Mouse (Mus musculus): ENCODE results near the gene Ankfy1.

Gene Ankfy1

DNA sequence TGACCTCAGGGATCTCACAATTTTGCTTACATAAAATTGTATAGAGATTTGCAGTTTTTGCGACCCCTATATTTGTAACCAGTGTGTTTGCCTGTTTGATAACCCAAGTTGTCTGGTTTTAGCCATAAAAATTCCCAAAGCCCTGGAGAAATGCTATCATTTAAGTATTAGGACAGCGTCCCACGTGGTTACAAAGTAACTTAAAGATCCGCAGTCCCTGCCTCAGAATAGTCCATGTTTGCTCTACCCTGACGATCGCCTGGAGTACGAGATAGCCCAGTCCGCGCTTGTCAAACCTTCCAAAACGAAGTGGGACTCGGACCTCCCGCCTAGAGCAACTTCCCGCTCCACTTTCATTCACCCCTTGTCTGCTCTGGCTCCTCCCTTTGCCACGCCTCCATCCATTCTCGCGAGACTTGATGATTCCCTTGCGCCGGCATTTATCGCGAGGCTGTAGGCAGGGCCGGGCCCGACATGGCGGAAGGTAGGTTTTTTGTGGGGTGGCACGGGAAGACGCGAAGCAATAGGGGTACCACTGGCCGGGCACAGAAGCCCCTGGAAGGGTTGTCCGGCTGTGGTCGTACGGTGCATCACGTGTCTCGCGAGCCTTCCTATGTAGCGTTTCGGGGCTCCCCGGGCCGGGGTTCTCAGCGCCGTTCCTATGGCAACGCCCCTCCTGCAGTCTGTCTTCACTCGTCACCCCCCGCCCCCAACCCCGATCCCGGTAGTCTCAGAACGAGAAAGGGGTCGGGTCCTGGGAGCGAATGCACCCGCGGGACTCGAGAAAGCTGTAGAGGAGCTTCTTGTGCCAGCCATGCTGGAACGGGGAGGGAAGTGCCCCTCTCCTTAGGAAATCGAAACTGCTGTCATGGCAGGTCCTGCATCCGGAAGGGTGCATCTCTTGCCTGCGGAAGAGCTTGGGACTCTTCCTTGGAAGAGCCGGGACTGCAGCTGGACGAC lies at the start of gene Ankfy1:
Gene Ankfy1, plus strand, starts transcription at position 456 of the 960 bp plus-strand sequence.
- peak; percentile 98 for DNase-seq (ENCODE audit: low read depth, low spot score)
- Histone ChIP-seq H3K36me3 (ENCODE audit: control insufficient read depth, insufficient read depth, low read length, poor library complexity, severe bottlenecking) (0 out of 2 replicates have a peak, but pooled peaks cover 1% of the 10 kb centered on the region), H3K27me3 (ENCODE audit: control insufficient read depth, insufficient read depth, low read length, poor library complexity, severe bottlenecking) (no peaks in the 10 kb centered on the region)

DNA sequence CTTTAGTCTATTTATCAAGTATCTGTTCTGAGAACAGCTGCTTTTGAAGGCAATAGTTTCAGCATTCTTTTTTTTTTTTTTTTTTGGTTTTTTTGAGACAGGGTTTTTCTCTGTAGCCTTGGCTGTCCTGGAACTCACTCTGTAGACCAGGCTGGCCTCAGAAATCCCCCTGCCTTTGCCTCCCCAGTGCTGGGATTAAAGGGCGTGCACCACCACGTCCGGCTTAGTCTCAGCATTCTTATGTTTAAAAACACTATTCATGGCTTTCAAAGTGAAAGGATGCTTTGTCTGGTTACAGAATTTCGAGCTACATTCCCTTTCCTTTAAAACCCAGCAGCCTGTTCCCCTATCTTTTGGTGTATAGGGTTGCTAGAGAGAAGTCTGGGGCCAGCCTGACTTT lies 47.1 kb upstream of the Ankfy1 start:
- no peak for DNase-seq (ENCODE audit: low read depth, low spot score)
- H3K27me3 ChIP-seq (ENCODE audit: control insufficient read depth, insufficient read depth, low read length, poor library complexity, severe bottlenecking) = no peaks in the 10 kb centered on the region
- no peaks in the 10 kb centered on the region for H3K36me3 ChIP-seq (ENCODE audit: control insufficient read depth, insufficient read depth, low read length, poor library complexity, severe bottlenecking)

DNA sequence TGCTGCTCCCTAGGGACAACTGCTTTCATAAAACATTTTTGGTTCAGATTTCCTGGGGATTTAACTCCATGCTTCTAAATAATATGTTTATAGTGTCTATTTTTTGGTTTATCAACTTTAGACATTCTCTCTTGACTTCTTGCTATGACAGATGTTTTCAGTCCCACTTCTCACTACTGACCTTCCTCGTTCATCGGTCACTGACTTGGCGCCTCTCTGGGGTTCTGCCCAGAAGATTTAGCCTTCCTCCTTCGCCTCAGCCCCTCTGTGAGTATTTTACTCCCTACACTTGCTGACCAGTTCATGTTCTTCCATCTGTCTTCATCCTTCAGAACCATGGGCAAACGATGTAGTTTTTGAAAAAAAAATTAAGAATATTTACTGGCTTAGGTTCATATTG lies 44.4 kb upstream of the Ankfy1 start:
- no peaks in the 10 kb centered on the region for H3K27me3 ChIP-seq (ENCODE audit: control insufficient read depth, insufficient read depth, low read length, poor library complexity, severe bottlenecking)
- no peak for DNase-seq (ENCODE audit: low read depth, low spot score)
- H3K36me3 ChIP-seq (ENCODE audit: control insufficient read depth, insufficient read depth, low read length, poor library complexity, severe bottlenecking) = no peaks in the 10 kb centered on the region

DNA sequence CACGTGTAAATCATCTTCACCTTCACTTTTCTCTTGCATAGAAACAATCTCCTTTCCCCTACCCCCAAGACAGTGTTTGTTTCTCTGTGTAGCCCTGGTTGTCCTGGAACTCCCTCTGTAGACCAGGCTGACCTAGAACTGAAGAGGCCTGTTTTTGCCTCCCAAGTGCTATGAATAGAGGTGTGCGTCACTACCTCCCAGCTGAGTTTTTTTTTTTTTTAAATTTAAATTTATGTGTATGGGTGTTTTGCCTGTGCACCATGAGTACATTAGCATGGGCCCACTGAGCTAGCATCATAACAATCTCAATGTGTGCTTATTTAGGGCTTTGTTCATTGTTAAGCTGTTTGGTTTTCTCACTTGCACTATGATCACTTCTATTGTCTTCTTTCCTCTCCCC lies 39.5 kb upstream of the Ankfy1 start:
- Histone ChIP-seq H3K36me3 (ENCODE audit: control insufficient read depth, insufficient read depth, low read length, poor library complexity, severe bottlenecking) (no peaks in the 10 kb centered on the region), H3K27me3 (ENCODE audit: control insufficient read depth, insufficient read depth, low read length, poor library complexity, severe bottlenecking) (no peaks in the 10 kb centered on the region)
- DNase-seq (ENCODE audit: low read depth, low spot score) = no peak

DNA sequence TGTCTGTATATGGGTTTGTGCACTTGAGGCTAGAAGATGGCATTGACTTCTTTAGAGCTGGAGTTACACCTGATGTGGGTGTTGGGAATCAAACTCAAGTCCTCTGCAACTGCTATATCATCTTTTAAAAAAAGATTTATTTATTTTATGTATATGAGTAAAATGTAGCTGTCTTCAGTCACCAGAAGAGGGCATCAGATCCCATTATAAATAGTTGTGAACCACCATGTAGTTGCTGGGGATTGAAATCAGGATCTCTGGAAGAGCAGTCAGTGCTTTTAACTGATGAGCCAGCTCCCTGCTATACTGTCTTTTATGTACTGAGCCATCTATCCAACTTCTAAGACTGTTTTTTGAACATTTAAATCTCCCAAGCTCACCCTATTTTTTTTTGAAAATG lies 29.9 kb upstream of the Ankfy1 start:
- peak; percentile 54 for DNase-seq (ENCODE audit: low read depth, low spot score)
- no peaks in the 10 kb centered on the region for H3K36me3 ChIP-seq (ENCODE audit: control insufficient read depth, insufficient read depth, low read length, poor library complexity, severe bottlenecking)
- H3K27me3 ChIP-seq (ENCODE audit: control insufficient read depth, insufficient read depth, low read length, poor library complexity, severe bottlenecking) = no peaks in the 10 kb centered on the region

DNA sequence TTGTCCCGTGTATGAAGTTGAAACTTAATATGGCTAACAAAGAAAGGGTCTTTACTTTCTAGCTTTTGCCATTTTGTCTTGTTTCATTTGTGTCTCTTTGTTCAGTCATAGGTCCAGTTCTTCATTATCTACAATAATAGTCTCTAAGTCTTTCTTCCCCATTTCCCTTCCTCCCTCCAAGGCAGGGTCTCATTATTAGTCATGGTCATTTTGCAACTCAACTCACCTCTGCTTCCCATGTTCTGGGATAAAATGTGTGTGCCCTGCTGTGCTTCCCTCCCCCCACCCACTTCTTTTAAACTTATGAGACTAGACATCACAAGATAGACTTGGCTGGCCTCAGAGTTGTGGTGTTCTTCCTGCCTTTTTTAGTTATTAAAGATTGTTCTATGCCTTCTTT lies 29.4 kb upstream of the Ankfy1 start:
- peak; percentile 8 for DNase-seq (ENCODE audit: low read depth, low spot score)
- Histone ChIP-seq H3K27me3 (ENCODE audit: control insufficient read depth, insufficient read depth, low read length, poor library complexity, severe bottlenecking) (no peaks in the 10 kb centered on the region), H3K36me3 (ENCODE audit: control insufficient read depth, insufficient read depth, low read length, poor library complexity, severe bottlenecking) (no peaks in the 10 kb centered on the region)

DNA sequence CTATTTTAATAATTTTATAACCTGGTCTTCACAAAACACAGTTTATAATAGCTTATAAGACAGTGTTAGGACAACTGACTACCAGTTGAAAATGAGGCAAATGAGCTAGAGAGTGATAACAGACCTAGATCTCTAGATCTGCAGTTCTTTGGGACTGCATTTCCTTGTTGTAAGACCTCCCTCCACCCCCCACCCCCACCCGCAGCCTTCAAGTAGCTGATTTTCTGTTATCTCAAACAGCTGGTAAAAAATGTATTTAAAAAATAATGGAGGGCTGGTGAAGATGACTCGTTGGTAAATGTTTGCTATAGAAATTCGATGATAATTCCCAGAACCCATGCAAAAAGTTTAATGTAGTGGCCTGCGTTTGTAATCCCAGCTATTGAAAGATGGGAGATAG lies 25.2 kb upstream of the Ankfy1 start:
- Histone ChIP-seq H3K36me3 (ENCODE audit: control insufficient read depth, insufficient read depth, low read length, poor library complexity, severe bottlenecking) (no peaks in the 10 kb centered on the region; the same call in 1 of the 2 replicates), H3K27me3 (ENCODE audit: control insufficient read depth, insufficient read depth, low read length, poor library complexity, severe bottlenecking) (no peaks in the 10 kb centered on the region)
- no peak for DNase-seq (ENCODE audit: low read depth, low spot score)

DNA sequence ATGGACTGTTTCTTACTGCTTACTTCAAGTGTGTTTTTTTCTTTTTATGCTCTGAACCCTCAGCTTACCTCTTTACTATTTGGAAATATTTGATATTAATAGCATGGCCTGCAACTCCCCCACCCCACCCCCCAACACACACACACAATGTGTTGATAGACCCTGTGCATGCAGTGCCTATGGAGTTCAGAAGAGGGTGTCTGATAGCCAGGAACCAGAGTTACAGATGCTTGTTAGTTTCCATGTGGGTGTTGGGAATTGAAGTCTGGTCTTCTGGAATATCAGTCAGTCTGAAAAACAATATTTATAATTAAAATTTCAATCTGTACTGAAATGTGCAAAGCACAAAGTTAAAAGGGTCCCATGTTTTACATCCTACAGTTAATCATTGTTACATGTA lies 19.2 kb upstream of the Ankfy1 start:
- H3K27me3 ChIP-seq (ENCODE audit: control insufficient read depth, insufficient read depth, low read length, poor library complexity, severe bottlenecking) = no peaks in the 10 kb centered on the region

DNA sequence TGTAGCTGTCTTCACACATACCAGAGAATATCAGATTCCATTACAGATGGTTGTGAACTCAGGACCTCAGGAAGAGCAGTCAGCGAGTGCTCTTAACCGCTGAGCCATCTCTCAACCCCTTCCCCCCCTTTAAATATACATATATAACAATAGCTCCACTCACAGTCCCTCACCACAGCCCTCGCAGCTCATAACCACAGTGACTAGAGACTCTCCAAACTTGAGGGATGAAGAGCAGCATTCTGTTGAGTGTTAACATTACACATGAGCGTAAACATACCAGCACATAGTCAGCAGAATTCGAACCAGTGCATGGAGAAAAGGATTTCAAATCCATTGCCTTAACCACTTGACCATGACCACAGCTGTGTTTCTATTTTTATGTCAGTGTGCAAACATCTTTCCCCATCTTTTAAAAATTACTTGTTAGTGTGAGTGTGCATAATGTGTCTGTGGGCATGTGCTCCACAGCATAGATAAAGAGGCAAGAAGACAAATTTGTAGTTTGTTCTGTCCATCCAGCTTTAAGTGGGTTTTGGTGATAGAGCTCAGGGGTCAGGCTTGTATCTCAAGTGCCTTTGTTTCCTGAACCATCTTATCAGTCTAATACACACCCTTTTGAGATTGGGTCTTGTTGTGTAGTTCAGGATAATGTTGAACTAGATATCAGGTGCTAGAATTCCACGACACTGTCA lies 18.4 kb upstream of the Ankfy1 start:
- DNase-seq (ENCODE audit: low read depth, low spot score) = no peak
- Histone ChIP-seq H3K27me3 (ENCODE audit: control insufficient read depth, insufficient read depth, low read length, poor library complexity, severe bottlenecking) (no peaks in the 10 kb centered on the region), H3K36me3 (ENCODE audit: control insufficient read depth, insufficient read depth, low read length, poor library complexity, severe bottlenecking) (no peaks in the 10 kb centered on the region)

More for the DNA sequence above, 19.2 kb upstream of the Ankfy1 start:
- no peaks in the 10 kb centered on the region; the same call in 1 of the 2 replicates for H3K36me3 ChIP-seq (ENCODE audit: control insufficient read depth, insufficient read depth, low read length, poor library complexity, severe bottlenecking)
- no peak for DNase-seq (ENCODE audit: low read depth, low spot score)

DNA sequence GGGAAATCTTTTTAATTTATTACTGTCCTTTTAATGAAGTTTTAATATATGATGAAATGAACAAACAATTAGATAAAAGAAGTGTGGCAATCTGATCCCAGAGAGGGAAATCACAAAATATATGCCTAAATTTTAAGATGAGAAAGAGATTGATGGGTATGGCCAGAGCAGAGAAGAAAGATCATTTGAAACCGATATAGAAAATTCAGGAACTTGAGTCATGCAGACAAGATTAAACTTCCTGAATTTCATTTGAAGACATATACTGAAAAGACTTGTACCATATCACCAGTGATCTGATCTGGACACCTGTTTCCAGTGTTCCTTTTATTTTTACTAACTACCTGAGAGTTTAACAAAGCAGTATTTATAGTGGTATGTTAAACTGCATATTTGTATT lies 17.4 kb upstream of the Ankfy1 start:
- DNase-seq (ENCODE audit: low read depth, low spot score) = no peak

DNA sequence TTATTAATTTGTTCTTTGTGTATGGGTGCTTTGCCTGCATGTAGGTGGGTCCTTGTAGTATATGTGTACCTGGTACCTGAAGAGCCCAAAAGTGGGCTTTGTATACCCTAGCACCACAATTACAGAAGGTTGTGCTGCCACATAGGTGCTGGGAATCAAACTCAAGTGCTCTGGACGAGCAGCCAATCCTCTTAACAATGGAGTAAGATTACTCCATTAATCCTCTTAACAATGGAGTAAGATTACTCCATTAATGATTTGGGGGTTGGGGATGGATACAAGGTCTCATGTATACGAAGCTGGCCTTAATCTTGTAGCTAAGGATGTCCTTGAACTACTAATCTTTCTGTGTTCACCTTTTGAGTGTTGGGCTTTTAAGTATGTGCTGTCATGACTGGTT lies 14.5 kb upstream of the Ankfy1 start:
- Histone ChIP-seq H3K36me3 (ENCODE audit: control insufficient read depth, insufficient read depth, low read length, poor library complexity, severe bottlenecking) (no peaks in the 10 kb centered on the region), H3K27me3 (ENCODE audit: control insufficient read depth, insufficient read depth, low read length, poor library complexity, severe bottlenecking) (no peaks in the 10 kb centered on the region)
- DNase-seq (ENCODE audit: low read depth, low spot score) = no peak

More for the DNA sequence above, 17.4 kb upstream of the Ankfy1 start:
- Histone ChIP-seq H3K36me3 (ENCODE audit: control insufficient read depth, insufficient read depth, low read length, poor library complexity, severe bottlenecking) (no peaks in the 10 kb centered on the region), H3K27me3 (ENCODE audit: control insufficient read depth, insufficient read depth, low read length, poor library complexity, severe bottlenecking) (no peaks in the 10 kb centered on the region)

DNA sequence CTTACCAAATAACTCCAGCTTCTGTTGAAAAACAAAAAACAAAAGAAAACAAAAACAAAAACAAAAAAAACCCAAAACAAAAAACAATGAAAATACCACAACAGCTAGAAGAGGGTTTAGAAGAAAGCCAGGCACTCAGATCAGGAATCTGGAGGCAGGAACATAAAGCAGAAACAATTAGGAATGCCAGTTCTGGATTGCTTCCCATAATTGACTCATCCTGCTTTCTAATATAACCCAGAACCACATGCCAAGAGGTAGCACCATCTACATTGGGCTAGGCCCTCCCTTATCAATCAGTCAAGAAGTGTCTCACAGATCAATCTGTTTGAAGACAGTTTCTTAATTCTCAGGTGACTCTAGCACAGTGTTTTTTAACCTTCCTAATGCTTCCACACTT lies 9.1 kb upstream of the Ankfy1 start:
- H3K27me3 ChIP-seq (ENCODE audit: control insufficient read depth, insufficient read depth, low read length, poor library complexity, severe bottlenecking) = no peaks in the 10 kb centered on the region
- peaks cover 2% of the 10 kb centered on the region; the same call in 1 of the 2 replicates for H3K36me3 ChIP-seq (ENCODE audit: control insufficient read depth, insufficient read depth, low read length, poor library complexity, severe bottlenecking)
- no peak for DNase-seq (ENCODE audit: low read depth, low spot score)

DNA sequence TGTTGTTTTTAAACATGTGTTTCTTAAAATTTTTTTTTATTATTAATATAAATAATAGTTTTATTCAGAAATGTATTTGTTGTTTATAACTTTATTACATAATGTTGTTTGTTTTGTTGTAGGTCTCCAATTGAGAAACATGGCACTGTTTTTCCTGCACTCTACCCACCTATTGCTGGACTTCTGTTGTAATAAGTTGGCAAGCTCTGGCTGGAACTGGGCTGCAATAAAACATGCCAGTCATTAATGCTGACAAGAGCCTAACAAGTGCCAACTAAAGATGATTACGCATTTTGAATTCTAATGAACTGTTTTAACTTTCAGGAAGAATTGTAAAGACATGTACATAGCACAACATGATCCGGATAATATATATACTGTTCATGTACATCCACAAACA lies 6.4 kb upstream of the Ankfy1 start:
- no peak for DNase-seq (ENCODE audit: low read depth, low spot score)
- no peaks in the 10 kb centered on the region for H3K27me3 ChIP-seq (ENCODE audit: control insufficient read depth, insufficient read depth, low read length, poor library complexity, severe bottlenecking)
- peaks cover 2% of the 10 kb centered on the region; the same call in 1 of the 2 replicates for H3K36me3 ChIP-seq (ENCODE audit: control insufficient read depth, insufficient read depth, low read length, poor library complexity, severe bottlenecking)

DNA sequence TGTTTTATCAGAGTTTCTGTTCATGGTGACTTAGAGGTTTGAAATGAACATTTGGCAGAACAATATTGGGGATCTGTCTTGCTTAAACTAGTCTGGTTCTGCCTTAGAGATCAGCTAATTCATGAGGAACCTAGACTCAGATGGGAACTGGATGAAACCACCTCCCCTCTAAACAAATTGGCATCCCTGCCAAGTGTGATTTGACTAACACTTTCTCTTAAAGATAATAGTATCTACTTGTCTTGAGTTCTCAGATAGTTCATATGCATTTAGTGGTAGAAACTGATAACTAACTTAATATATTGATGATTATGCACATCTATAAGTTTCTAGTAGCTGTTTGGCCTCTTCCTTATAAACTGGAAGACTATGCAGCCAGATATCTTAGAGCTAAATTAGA lies 3.1 kb upstream of the Ankfy1 start:
- DNase-seq (ENCODE audit: low read depth, low spot score) = no peak
- H3K27me3 ChIP-seq (ENCODE audit: control insufficient read depth, insufficient read depth, low read length, poor library complexity, severe bottlenecking) = no peaks in the 10 kb centered on the region
- H3K36me3 ChIP-seq (ENCODE audit: control insufficient read depth, insufficient read depth, low read length, poor library complexity, severe bottlenecking) = no peaks in the 10 kb centered on the region

DNA sequence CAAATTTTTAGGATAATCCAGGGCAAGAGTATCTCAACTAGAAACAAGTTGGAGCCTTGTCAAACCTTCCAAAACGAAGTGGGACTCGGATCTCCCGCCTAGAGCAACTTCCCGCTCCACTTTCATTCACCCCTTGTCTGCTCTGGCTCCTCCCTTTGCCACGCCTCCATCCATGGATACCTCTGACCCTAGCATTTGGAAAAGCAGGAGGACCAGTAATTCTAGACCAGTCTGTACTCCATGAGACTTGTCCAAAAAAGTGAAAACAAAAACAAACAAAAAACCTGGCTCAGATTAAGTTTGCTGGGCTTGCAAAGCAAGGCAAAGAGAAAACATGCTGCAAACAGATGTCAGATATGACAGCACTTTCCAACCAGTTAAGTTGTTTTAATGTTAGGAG lies 1.6 kb upstream of the Ankfy1 start:
- no peaks in the 10 kb centered on the region for H3K36me3 ChIP-seq (ENCODE audit: control insufficient read depth, insufficient read depth, low read length, poor library complexity, severe bottlenecking)
- no peak for DNase-seq (ENCODE audit: low read depth, low spot score)

More for the DNA sequence above, 1.6 kb upstream of the Ankfy1 start:
- H3K27me3 ChIP-seq (ENCODE audit: control insufficient read depth, insufficient read depth, low read length, poor library complexity, severe bottlenecking) = no peaks in the 10 kb centered on the region
